Mouse (Mus musculus) testis, adult 2 months (tissue): Measurements from ENCODE around the gene Jmjd4.

Experiments used
- CTCF ChIP-seq: fragments of 200-500 bp; IDR thresholded peaks from 2 replicates; pipeline ENCODE4 v1.5.1; 2012; ENCODE audit warnings: low read depth, mild to moderate bottlenecking, inconsistent platforms, low read length, moderate library complexity; ENCODE audit not compliant: control insufficient read depth, insufficient read depth, insufficient replicate concordance
- POLR2A ChIP-seq: fragments of 200-500 bp; IDR thresholded peaks from 2 replicates; pipeline ENCODE4 v1.6.1; 2012; ENCODE audit warnings: low read depth, mild to moderate bottlenecking, inconsistent platforms, low read length, moderate library complexity; ENCODE audit not compliant: control insufficient read depth

DNA sequence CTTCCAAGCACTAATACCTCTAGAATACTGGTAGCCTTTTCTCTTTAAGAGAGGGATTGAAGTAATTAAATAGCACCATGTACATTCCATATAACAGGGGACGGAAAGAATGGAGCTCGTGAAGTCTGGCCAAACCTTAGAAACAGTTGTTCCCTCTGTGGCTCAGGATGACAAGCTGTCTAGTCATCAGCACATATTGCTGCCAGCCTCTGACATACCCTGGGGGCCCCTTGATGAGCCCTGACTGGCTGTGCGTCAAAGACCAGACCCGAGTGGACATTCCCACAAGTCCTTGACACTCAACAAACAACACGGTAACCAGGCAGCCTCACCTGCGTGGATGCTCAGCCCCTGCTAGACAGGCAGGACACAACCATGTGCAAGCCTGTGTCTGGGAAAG, 37.8 kb upstream of the Jmjd4 start:
- TF ChIP-seq CTCF (no peak), POLR2A (no peak)
